Mouse (Mus musculus): ENCODE data around the gene A430005L14Rik. TPM values are rescaled to one million over a fixed set of nuclear protein-coding genes. Genes with fewer than 3 reads are reported as not detected.
"Not testable (repeated sequence)": the region's sequence is repeated elsewhere in the genome, so short reads cannot be mapped to it uniquely, and the experiment has no call there.

Gene A430005L14Rik
- total RNA-seq (2015; ENCODE audit: low replicate concordance) (26.0 and 66.7 TPM in 2 replicates), total RNA-seq (2017; ENCODE audit: low replicate concordance) (17.5 and 39.3 TPM in 2 replicates)

- ATAC-seq (replicated peaks; ENCODE audit: low FRiP score, poor library complexity, severe bottlenecking): peak; percentile 98
Observed at GRCm38 (mm10) chr4:153956569-153957405, at the start of gene A430005L14Rik. Gene A430005L14Rik (plus strand): TSS chr4:153957237.

DNA sequence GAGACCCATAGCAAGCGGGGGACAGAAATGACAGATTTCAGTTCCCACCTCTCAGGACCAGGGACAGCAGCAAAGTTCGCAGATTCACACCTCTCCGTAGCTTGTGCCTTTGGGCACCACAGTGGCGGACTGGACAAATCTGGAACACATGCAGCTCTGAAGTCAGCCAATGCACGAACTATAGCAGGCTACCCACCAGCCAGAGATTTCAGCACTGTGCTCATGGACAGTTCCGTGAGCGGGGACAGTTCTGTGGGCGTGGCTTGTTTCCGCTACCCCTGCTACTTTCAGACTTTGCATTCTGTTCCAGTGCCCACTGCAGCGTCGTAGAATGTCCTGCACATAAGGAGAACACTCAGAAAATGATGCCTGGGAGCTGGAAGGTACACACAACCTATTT lies 49.5 kb upstream of the A430005L14Rik start:
- no peak for ATAC-seq (replicated peaks; ENCODE audit: low FRiP score, poor library complexity, severe bottlenecking)

DNA sequence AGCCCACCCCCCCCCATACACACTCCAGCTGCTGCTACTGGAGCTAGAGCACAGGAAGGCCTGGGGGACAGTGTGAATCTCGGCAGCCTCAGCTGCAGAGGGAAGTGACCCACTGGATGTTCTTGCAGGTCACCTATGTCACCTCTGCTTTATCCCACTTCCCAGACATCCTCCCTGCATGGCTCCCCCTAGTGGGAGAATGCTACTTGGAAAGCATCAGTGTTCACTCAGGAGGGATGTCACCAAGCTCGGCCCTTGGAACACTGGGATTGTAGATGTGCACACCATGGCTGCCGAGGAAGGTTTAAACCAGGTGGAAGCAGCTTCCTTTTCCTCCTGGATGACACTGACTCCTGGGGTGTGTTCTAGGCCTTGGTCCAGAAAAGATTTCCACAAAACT lies 43.4 kb upstream of the A430005L14Rik start:
- no peak for ATAC-seq (replicated peaks; ENCODE audit: low FRiP score, poor library complexity, severe bottlenecking)

- no peak for ATAC-seq (replicated peaks; ENCODE audit: low FRiP score, poor library complexity, severe bottlenecking)
Observed at GRCm38 (mm10) chr4:153917773-153918500, 39.1 kb upstream of the A430005L14Rik start.

DNA sequence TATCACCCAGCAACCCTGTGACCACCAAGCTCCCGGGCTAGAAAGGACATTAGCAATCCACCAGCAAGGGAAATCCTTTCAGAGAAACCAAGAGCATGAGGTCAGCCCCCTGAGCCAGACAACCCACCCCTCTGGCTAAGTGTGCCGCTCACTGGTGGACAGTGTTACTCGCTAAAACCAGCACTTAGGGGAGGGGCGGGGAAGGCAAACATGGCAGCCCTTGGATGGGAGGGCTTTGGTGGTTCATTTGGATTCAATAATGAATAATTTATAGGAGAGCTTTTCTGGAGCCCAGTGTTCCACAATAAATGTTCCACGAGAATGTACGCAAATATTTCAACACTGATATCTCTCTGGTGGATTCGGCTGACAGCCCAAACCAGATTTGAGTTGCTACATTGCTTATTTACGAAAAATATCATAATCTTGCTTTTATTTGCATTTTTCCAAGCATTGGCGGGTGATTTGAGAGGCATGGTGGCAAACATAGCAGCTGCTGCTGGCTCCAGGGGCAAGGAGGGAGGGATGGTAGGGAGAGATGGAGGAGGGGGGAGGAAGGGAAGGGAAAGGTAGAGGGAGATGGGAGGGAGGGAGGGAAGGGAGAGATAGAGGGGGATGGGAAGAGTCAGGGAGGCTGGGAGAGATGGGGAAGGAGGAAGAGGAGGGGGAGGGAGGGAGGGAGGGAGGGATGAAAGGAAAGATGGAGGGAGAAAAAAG lies 36.4 kb upstream of the A430005L14Rik start:
- no peak for ATAC-seq (replicated peaks; ENCODE audit: low FRiP score, poor library complexity, severe bottlenecking)

DNA sequence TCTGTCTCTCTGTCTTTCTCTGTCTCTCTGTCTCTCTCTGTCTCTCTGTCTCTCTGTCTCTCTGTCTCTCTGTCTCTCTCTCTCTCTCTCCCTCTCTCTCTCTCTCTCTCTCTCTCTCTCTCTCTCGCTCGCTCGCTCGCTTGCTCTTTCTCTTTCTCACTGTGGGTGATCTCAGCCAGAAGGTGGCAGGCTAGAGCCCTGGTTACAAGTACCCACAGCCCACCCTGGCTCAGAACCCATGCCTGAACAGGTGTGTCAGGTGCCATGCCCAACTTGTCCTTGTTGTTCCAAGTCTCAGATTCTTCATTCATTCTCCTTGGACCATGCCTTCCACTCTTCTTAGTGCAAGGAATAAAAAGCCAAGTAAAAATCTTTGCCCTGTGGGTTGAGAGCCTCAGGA lies 34.9 kb upstream of the A430005L14Rik start:
- not testable (repeated sequence) for ATAC-seq (replicated peaks; ENCODE audit: low FRiP score, poor library complexity, severe bottlenecking)

DNA sequence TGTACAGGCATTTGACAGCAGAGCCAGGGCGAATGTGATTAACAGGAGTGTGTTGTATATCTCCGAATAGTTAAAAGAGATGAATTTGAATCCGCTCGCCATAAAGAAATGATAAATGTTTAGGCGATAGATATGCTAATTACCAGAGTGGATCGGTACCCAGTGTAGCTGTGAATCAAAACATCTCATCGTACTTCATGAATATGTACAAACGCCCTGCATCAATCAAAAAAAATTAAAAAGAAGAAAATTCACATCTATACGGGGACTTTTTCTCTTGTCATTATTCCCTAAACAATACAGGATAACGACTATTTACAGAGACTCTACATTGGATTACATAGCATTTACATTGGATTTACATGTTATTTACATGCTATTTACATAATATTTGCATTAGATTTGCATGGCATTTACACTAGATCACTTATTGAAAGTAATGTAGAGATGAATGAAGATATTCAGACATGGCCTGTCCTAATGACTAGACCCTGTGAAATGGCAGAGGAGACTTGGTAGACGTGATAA lies 28.2 kb upstream of the A430005L14Rik start:
- no peak for ATAC-seq (replicated peaks; ENCODE audit: low FRiP score, poor library complexity, severe bottlenecking)

GRCm38 (mm10) chr4:153929425-153929824 lies 27.6 kb upstream of the A430005L14Rik start:
- ATAC-seq (replicated peaks; ENCODE audit: low FRiP score, poor library complexity, severe bottlenecking): no peak

GRCm38 (mm10) chr4:153929921-153930320 lies 27.1 kb upstream of the A430005L14Rik start:
- ATAC-seq (replicated peaks; ENCODE audit: low FRiP score, poor library complexity, severe bottlenecking): no peak

- no peak for ATAC-seq (replicated peaks; ENCODE audit: low FRiP score, poor library complexity, severe bottlenecking)
Observed at GRCm38 (mm10) chr4:153943243-153943642, 13.8 kb upstream of the A430005L14Rik start.

DNA sequence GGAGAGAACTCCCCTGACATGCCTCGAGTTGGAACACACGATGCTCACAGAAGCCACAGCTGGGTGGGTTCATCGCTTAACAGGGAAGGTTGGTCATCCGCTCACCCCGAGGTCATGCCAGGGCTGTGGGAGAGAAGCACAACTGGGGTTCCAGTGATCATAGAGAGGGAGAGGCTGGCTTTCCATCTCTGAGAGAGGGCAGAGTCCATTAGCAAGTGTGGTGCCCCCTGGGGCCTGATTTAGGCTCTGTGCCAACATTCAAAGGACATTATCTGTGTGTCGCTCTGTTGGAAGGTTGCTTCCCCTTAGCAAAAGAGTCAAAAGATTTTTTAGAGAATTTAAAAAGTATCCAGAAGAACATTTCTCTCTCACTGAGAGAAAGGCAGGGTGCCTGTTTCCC lies 12.8 kb upstream of the A430005L14Rik start:
- ATAC-seq (replicated peaks; ENCODE audit: low FRiP score, poor library complexity, severe bottlenecking): no peak

DNA sequence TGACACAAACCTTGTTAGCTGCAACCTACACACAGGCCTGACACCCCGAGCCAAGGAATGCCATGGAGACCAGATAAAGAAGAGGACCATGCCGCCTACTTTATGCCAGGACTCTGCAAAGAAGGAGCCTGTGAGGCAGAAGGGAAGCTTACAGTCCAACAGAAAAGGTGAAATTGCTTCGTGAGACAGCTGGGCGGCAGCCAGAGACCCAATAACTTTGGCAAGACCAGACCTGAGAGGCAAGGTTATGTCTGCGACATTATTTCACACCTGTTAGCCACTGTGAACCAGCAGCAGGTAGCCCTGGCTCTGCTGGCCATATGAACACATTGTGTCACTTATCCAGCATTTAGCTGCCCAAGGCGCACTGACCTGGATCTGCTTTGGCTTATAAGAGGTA lies 11.3 kb upstream of the A430005L14Rik start:
- ATAC-seq (replicated peaks; ENCODE audit: low FRiP score, poor library complexity, severe bottlenecking): no peak

DNA sequence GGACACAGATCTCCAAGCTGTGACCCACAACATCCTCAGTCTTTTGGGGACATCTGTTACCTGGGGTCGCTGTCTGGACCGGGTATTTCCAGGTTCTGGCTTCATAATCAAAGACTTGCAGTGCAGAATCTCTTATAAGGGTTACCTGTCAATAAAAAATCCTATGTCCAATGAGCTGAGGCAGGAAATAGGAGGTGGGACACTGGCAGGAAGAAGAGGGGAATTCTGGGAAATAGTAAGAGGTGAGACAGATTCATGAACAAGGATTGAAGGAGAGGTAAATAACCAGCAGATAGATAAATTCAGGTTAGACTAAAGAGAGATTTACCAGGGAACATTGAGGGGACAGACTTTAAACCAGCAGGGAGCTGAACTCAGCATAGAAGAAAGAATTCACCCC lies 6.7 kb upstream of the A430005L14Rik start:
- ATAC-seq (replicated peaks; ENCODE audit: low FRiP score, poor library complexity, severe bottlenecking): no peak

GRCm38 (mm10) chr4:153951150-153951549 lies 5.9 kb upstream of the A430005L14Rik start:
- ATAC-seq (replicated peaks; ENCODE audit: low FRiP score, poor library complexity, severe bottlenecking): no peak

DNA sequence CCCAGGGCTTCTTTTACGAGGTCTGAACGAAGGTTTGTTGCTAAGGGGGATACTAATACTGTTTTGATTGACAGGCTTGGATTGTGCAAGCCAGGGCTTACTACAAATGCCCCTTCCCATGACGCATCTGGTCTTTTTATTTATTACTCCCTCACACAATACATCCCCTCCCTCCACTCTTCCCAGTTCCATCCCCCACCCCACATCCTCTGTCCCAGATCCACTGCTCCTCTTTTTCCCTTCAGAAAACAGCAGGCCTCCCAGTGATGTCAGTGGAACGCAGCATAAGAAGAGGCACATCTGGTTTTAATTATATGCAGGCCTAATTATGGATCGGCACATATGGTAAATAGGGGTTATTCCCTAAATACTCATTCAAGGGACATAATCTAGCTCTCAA lies 5.3 kb upstream of the A430005L14Rik start:
- ATAC-seq (replicated peaks; ENCODE audit: low FRiP score, poor library complexity, severe bottlenecking): no peak

DNA sequence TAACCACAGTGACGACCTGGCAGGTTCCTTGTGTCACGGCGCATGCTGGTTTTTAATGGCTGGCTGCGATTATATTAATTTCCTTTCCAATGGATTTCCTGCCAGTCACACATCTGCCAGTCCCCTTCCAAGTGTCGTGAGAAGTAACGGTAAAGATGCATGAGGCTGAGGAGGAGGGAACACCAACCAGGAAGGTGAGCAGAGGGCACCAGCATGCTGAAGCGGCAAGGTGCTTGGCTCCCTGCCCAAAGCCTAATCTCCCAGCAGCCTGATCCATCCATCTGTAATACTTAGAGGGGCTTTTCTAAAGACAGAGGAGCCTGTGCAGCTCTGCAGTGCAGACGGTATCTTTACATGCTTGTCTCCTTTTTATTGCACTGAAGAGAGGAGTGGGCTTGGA lies 1.4 kb upstream of the A430005L14Rik start:
- ATAC-seq (replicated peaks; ENCODE audit: low FRiP score, poor library complexity, severe bottlenecking): no peak

GRCm38 (mm10) chr4:153957444-153958250 lies 610 bp downstream of the A430005L14Rik start:
- ATAC-seq (replicated peaks; ENCODE audit: low FRiP score, poor library complexity, severe bottlenecking): peak; percentile 9; the same call in 1 of the 2 replicates

- ATAC-seq (replicated peaks; ENCODE audit: low FRiP score, poor library complexity, severe bottlenecking): no peak
Observed at GRCm38 (mm10) chr4:153962631-153963030, 5.6 kb downstream of the A430005L14Rik start.

GRCm38 (mm10) chr4:153966651-153967050 lies 9.6 kb downstream of the A430005L14Rik start:
- ATAC-seq (replicated peaks; ENCODE audit: low FRiP score, poor library complexity, severe bottlenecking): no peak
